Mouse (Mus musculus) kidney, adult 2 months (tissue): ENCODE data around the gene Fev.

ENCODE experiments used
- CTCF ChIP-seq: fragments of 200-500 bp; conservative IDR thresholded peaks from 2 replicates; pipeline ENCODE4 v1.5.1; 2011; ENCODE audit warnings: low read depth, mild to moderate bottlenecking, control low read depth, low read length, moderate library complexity, mixed read lengths; ENCODE audit not compliant: insufficient read depth, insufficient read length
- POLR2A ChIP-seq: fragments of 200-500 bp; IDR thresholded peaks from one replicate; pipeline ENCODE4 v1.6.1; 2011; ENCODE audit warnings: low read depth, low read length, control low read depth

DNA sequence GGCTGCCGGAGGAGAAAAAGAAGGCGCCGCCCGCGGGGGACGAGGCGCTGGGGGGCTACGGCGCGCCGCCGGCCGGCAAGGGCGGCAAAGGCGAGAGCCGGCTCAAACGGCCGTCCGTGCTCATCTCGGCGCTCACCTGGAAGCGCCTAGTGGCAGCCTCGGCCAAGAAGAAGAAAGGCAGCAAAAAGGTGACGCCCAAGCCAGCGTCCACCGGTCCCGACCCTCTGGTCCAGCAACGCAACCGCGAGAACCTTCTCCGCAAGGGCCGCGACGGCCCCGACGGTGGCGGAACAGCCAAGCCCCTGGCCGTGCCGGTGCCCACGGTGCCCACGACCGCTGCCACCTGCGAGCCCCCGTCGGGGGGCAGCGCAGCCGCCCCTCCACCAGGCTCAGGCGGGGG, 30.1 kb downstream of the Fev start:
- no peak for TF ChIP-seq CTCF
- no peak for TF ChIP-seq POLR2A
